Mouse (Mus musculus): ENCODE measurements at regions not wholly inside any gene's neighbourhood (a gene's known extent, or its start where the extent isn't known, plus 50 kb on each side); places are given as distances from the start of the nearest gene placed in this dataset.

- Histone ChIP-seq H3K9ac (ENCODE audit: low read depth, low read length) (no peak overlapping the region), H3K4me3 (ENCODE audit: low read depth, low read length) (no peak overlapping the region), H3K9me3 (ENCODE audit: control insufficient read depth) (no peaks in the 10 kb centered on the region), H3K27me3 (replicated peaks; ENCODE audit: control insufficient read depth, insufficient read depth, low read length) (no peaks in the 10 kb centered on the region), H3K27ac (ENCODE audit: low read depth, low read length) (no peak overlapping the region), H3K4me2 (replicated peaks; ENCODE audit: low read depth) (no peak overlapping the region), H3K4me1 (replicated peaks; ENCODE audit: control insufficient read depth, insufficient read depth, low read length) (0 out of 2 replicates have a peak, but pooled peaks cover under 1% of the 10 kb centered on the region), H3K36me3 (ENCODE audit: control insufficient read depth, insufficient read depth) (no peaks in the 10 kb centered on the region)
- WGBS: 35% methylated on average over 5 of the region's 5 CpGs
- TF ChIP-seq CTCF (IDR thresholded peaks at IDR 0.05; ENCODE audit: low read depth): no peak
- ATAC-seq: 0 out of 2 replicates have a peak, but pooled peaks have one; percentile 16
Measured at GRCm38 (mm10) chr11:79864836-79865235, 97.4 kb downstream of the Utp6 start.

- H3K4me2 ChIP-seq (replicated peaks; ENCODE audit: low read depth): no peak overlapping the region
- H3K4me3 ChIP-seq (ENCODE audit: low read depth, low read length): no peak overlapping the region
- H3K4me1 ChIP-seq (replicated peaks; ENCODE audit: control insufficient read depth, insufficient read depth, low read length): no peaks in the 10 kb centered on the region
- H3K27ac ChIP-seq (ENCODE audit: low read depth, low read length): no peak overlapping the region
- 77% methylated on average over 14 of the region's 14 CpGs for WGBS
- no peak for ATAC-seq
- no peaks in the 10 kb centered on the region for H3K27me3 ChIP-seq (replicated peaks; ENCODE audit: control insufficient read depth, insufficient read depth, low read length)
- H3K9me3 ChIP-seq (ENCODE audit: control insufficient read depth): no peaks in the 10 kb centered on the region
- no peak for TF ChIP-seq CTCF (IDR thresholded peaks at IDR 0.05; ENCODE audit: low read depth)
- no peak overlapping the region for H3K9ac ChIP-seq (ENCODE audit: low read depth, low read length)
- H3K36me3 ChIP-seq (ENCODE audit: control insufficient read depth, insufficient read depth): no peaks in the 10 kb centered on the region
Measured at GRCm38 (mm10) chr11:79863487-79864175, 98.6 kb downstream of the Utp6 start.

- Histone ChIP-seq H3K4me3 (ENCODE audit: low read depth, low read length) (no peak overlapping the region), H3K27me3 (replicated peaks; ENCODE audit: control insufficient read depth, insufficient read depth, low read length) (no peaks in the 10 kb centered on the region), H3K36me3 (ENCODE audit: control insufficient read depth, insufficient read depth) (no peaks in the 10 kb centered on the region), H3K9ac (ENCODE audit: low read depth, low read length) (no peak overlapping the region), H3K4me1 (replicated peaks; ENCODE audit: control insufficient read depth, insufficient read depth, low read length) (no peaks in the 10 kb centered on the region), H3K9me3 (ENCODE audit: control insufficient read depth) (0 out of 2 replicates have a peak, but pooled peaks cover 3% of the 10 kb centered on the region), H3K27ac (ENCODE audit: low read depth, low read length) (no peak overlapping the region), H3K4me2 (replicated peaks; ENCODE audit: low read depth) (no peak overlapping the region)
- 44% methylated on average over 12 of the region's 12 CpGs for WGBS
- no peak for ATAC-seq
- TF ChIP-seq CTCF (IDR thresholded peaks at IDR 0.05; ENCODE audit: low read depth): no peak
Measured at GRCm38 (mm10) chr11:79860611-79861067, 101.6 kb downstream of the Utp6 start.

- Histone ChIP-seq H3K27ac (ENCODE audit: low read depth, low read length) (no peak overlapping the region), H3K9ac (ENCODE audit: low read depth, low read length) (no peak overlapping the region), H3K4me2 (replicated peaks; ENCODE audit: low read depth) (no peak overlapping the region), H3K4me3 (ENCODE audit: low read depth, low read length) (no peak overlapping the region), H3K9me3 (ENCODE audit: control insufficient read depth) (0 out of 2 replicates have a peak, but pooled peaks cover 3% of the 10 kb centered on the region), H3K27me3 (replicated peaks; ENCODE audit: control insufficient read depth, insufficient read depth, low read length) (no peaks in the 10 kb centered on the region), H3K4me1 (replicated peaks; ENCODE audit: control insufficient read depth, insufficient read depth, low read length) (no peaks in the 10 kb centered on the region), H3K36me3 (ENCODE audit: control insufficient read depth, insufficient read depth) (no peaks in the 10 kb centered on the region)
- WGBS: 84% methylated on average over 5 of the region's 5 CpGs
- ATAC-seq: no peak
- no peak for TF ChIP-seq CTCF (IDR thresholded peaks at IDR 0.05; ENCODE audit: low read depth)
Measured at GRCm38 (mm10) chr11:79856376-79856775, 105.8 kb downstream of the Utp6 start.

- no peak overlapping the region for H3K9ac ChIP-seq (ENCODE audit: low read depth, low read length)
- no peaks in the 10 kb centered on the region for H3K9me3 ChIP-seq (ENCODE audit: control insufficient read depth)
- no peaks in the 10 kb centered on the region for H3K4me1 ChIP-seq (replicated peaks; ENCODE audit: control insufficient read depth, insufficient read depth, low read length)
- H3K27ac ChIP-seq (ENCODE audit: low read depth, low read length): no peak overlapping the region
- ATAC-seq: no peak
- no peak overlapping the region for H3K4me2 ChIP-seq (replicated peaks; ENCODE audit: low read depth)
- 73% methylated on average over 3 of the region's 3 CpGs for whole genome bisulfite sequencing
- H3K36me3 ChIP-seq (ENCODE audit: control insufficient read depth, insufficient read depth): no peaks in the 10 kb centered on the region
- no peaks in the 10 kb centered on the region for H3K27me3 ChIP-seq (replicated peaks; ENCODE audit: control insufficient read depth, insufficient read depth, low read length)
- TF ChIP-seq CTCF (IDR thresholded peaks at IDR 0.05; ENCODE audit: low read depth): no peak
- H3K4me3 ChIP-seq (ENCODE audit: low read depth, low read length): no peak overlapping the region
Measured at GRCm38 (mm10) chr11:79849545-79849944, 112.6 kb downstream of the Utp6 start.

GRCm38 (mm10) chr11:79844436-79844835 lies 117.8 kb downstream of the Utp6 start:
- H3K27me3 ChIP-seq (replicated peaks; ENCODE audit: control insufficient read depth, insufficient read depth, low read length): no peaks in the 10 kb centered on the region
- H3K4me2 ChIP-seq (replicated peaks; ENCODE audit: low read depth): no peak overlapping the region
- H3K9me3 ChIP-seq (ENCODE audit: control insufficient read depth): no peaks in the 10 kb centered on the region
- WGBS: 81% methylated on average over 4 of the region's 4 CpGs
- H3K9ac ChIP-seq (ENCODE audit: low read depth, low read length): no peak overlapping the region
- TF ChIP-seq CTCF (IDR thresholded peaks at IDR 0.05; ENCODE audit: low read depth): no peak
- H3K27ac ChIP-seq (ENCODE audit: low read depth, low read length): no peak overlapping the region
- no peaks in the 10 kb centered on the region for H3K4me1 ChIP-seq (replicated peaks; ENCODE audit: control insufficient read depth, insufficient read depth, low read length)
- H3K36me3 ChIP-seq (ENCODE audit: control insufficient read depth, insufficient read depth): no peaks in the 10 kb centered on the region
- ATAC-seq: no peak
- H3K4me3 ChIP-seq (ENCODE audit: low read depth, low read length): no peak overlapping the region
